Comparison of ENCODE assay signal across 18 mouse cellular contexts in the genomic region with DNA sequence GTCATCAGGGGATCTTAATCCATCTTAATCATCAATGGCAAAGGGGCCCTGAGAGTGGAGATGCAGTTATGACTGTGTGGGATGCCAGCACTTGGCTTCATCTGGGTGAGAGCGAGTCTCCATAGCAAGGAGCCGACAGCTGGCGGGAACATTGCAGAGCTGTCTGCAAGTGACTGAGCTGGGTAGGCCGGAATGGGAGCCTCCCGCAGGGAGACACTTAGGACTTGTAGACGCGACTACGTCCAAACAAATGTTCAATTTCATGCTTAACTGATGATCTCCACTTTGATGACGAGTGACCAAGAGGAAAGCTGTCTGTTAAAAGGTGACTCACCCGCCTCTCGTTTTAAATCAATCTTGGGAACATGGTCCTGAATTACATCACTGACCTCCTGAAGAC. TPM values are rescaled to one million over a fixed set of nuclear protein-coding genes. Genes with fewer than 3 reads are reported as not detected.
DNase-seq lines count a peak whose midpoint lies in the region; ATAC-seq and TF ChIP-seq lines count a peak whose summit lies in the region.
"Had no signal": no experiment of that assay in that cellular context is flagged by ENCODE, and none has a peak within 500 bp of the region (broad histone marks: within the 10 kb centered on the region; RNA-seq: fewer than 3 reads in every experiment).

No protein-coding gene starts in this region.

- no peak overlapping the region for H3ac ChIP-seq in C2C12 (ENCODE audit: control insufficient read depth, insufficient read length, low read depth)

- no peaks in the 10 kb centered on the region for H3K36me3 ChIP-seq in lung, embryonic 14.5 days (ENCODE audit: insufficient read depth)
- peaks cover 19% of the 10 kb centered on the region for H3K36me3 ChIP-seq in C2C12 (ENCODE audit: control insufficient read depth, insufficient read depth)
- H3K36me3 ChIP-seq in midbrain, embryonic 10.5 days: no peaks in the 10 kb centered on the region
- H3K36me3 ChIP-seq: heart, embryonic 13.5 days; hindbrain, embryonic 10.5 days; neural tube, embryonic 12.5 days had no signal

- peaks cover 86% of the 10 kb centered on the region for H3K79me2 ChIP-seq in C2C12 (ENCODE audit: control insufficient read depth, insufficient read depth)

- no peaks in the 10 kb centered on the region for H3K9me3 ChIP-seq in lung, embryonic 14.5 days (ENCODE audit: low read depth, low read length)
- no peaks in the 10 kb centered on the region for H3K9me3 ChIP-seq in midbrain, embryonic 10.5 days (replicated peaks)
- H3K9me3 ChIP-seq: heart, embryonic 13.5 days; hindbrain, embryonic 10.5 days; liver, embryonic 12.5 days; neural tube, embryonic 12.5 days had no signal

- 44% methylated on average over 11 of the region's 11 CpGs for WGBS in lung, embryonic 14.5 days
- 58% methylated on average over 11 of the region's 11 CpGs for WGBS in lung, adult 2 months
- WGBS in midbrain, embryonic 10.5 days: 65% methylated on average over 11 of the region's 11 CpGs

- peak; percentile 75 for DNase-seq in lung, embryonic 14.5 days
- no peak for DNase-seq in lung, adult 2 months
- peak; percentile 54 for DNase-seq in Patski (ENCODE audit: low read depth, low spot score)
- DNase-seq in mesoderm, embryonic 11.5 days (ENCODE audit: low read depth, low spot score): peak; percentile 45
- DNase-seq in spleen, postnatal 10 days (ENCODE audit: low spot score in 2 of 2): no peak
- no peak for DNase-seq in midbrain, embryonic 10.5 days (ENCODE audit: low spot score)
- DNase-seq: adrenal gland, postnatal 36 days; cerebellum, adult 18-20 months; kidney, postnatal 36 days; layer of hippocampus, postnatal 36 days; thymus, postnatal 36 days had no signal

- CTCF ChIA-PET in Patski (lab: Charles Lee): no interaction called here

- no peak overlapping the region for H3K9ac ChIP-seq in lung, embryonic 14.5 days
- H3K9ac ChIP-seq: heart, embryonic 13.5 days; liver, embryonic 12.5 days; neural tube, embryonic 12.5 days had no signal

- peaks cover 8% of the 10 kb centered on the region for H3K4me1 ChIP-seq in lung, embryonic 14.5 days (ENCODE audit: insufficient read depth)
- peaks cover 4% of the 10 kb centered on the region; the same call in 1 of the 2 replicates for H3K4me1 ChIP-seq in lung, adult 2 months (ENCODE audit: control insufficient read depth, insufficient read depth, low read length)
- peaks cover 16% of the 10 kb centered on the region for H3K4me1 ChIP-seq in midbrain, embryonic 10.5 days
- H3K4me1 ChIP-seq: neural tube, embryonic 12.5 days had no signal

- in situ Hi-C loops in Patski (cut with MboI; ENCODE audit: low pct_unique_long_range_greater_than_20kb): no loop called here

- ATAC-seq in lung, embryonic 14.5 days (ENCODE audit: insufficient read depth): peak; percentile 45; the same call in 1 of the 2 replicates
- no peak for ATAC-seq in Patski
- ATAC-seq: intestine, embryonic 16.5 days; liver, embryonic 12.5 days had no signal

- no peaks in the 10 kb centered on the region for H3K27me3 ChIP-seq in lung, embryonic 14.5 days (ENCODE audit: insufficient read depth, low read length)
- H3K27me3 ChIP-seq in C2C12 (ENCODE audit: control insufficient read depth, insufficient read depth, insufficient read length) (no peaks in the 10 kb centered on the region), Patski (no peaks in the 10 kb centered on the region)
- peaks cover 4% of the 10 kb centered on the region; the same call in 1 of the 2 replicates for H3K27me3 ChIP-seq in midbrain, embryonic 10.5 days (ENCODE audit: low read depth, poor library complexity, severe bottlenecking)
- H3K27me3 ChIP-seq: liver, embryonic 12.5 days; neural tube, embryonic 12.5 days had no signal

- no peak overlapping the region for H3K4me3 ChIP-seq in lung, embryonic 14.5 days (ENCODE audit: low read depth, low read length)
- H3K4me3 ChIP-seq in lung, adult 2 months (replicated peaks; ENCODE audit: extremely low read depth, low read depth, low read length): no peak overlapping the region
- no peak overlapping the region for H3K4me3 ChIP-seq in C2C12 (ENCODE audit: insufficient read depth, poor library complexity, severe bottlenecking)
- no peak overlapping the region for H3K4me3 ChIP-seq in midbrain, embryonic 10.5 days
- H3K4me3 ChIP-seq: heart, embryonic 13.5 days; hindbrain, embryonic 10.5 days; liver, embryonic 12.5 days; neural tube, embryonic 12.5 days had no signal

- H3K79me3 ChIP-seq in C2C12 (ENCODE audit: low read depth): peaks cover 25% of the 10 kb centered on the region

- POLR2A ChIA-PET in Patski (lab: Charles Lee): no interaction called here

- no peak for TF ChIP-seq POLR2A in lung, adult 2 months (IDR thresholded peaks at IDR 0.05; ENCODE audit: borderline replicate concordance, extremely low read depth, low read depth, low read length)

- H3K4me2 ChIP-seq in lung, embryonic 14.5 days: no peak overlapping the region
- H3K4me2 ChIP-seq: heart, embryonic 13.5 days; liver, embryonic 12.5 days; midbrain, embryonic 11.5 days; neural tube, embryonic 12.5 days had no signal

- H3K27ac ChIP-seq in lung, embryonic 14.5 days (ENCODE audit: low read depth): no peak overlapping the region
- H3K27ac ChIP-seq in midbrain, embryonic 10.5 days (replicated peaks): no peak overlapping the region
- H3K27ac ChIP-seq: heart, embryonic 13.5 days; hindbrain, embryonic 10.5 days; liver, embryonic 12.5 days; neural tube, embryonic 12.5 days had no signal

- no peak for TF ChIP-seq CTCF in lung, embryonic 14.5 days (IDR thresholded peaks at IDR 0.05; ENCODE audit: low read depth)
- TF ChIP-seq CTCF in lung, adult 2 months (IDR thresholded peaks at IDR 0.05; ENCODE audit: insufficient read depth, low read length): no peak
- TF ChIP-seq CTCF in C2C12 (IDR thresholded peaks at IDR 0.05; ENCODE audit: control insufficient read depth, insufficient read depth, insufficient read length) (no peak), Patski (IDR thresholded peaks at IDR 0.05) (no peak)

TF ChIP-seq in C2C12, 6 proteins besides CTCF, POLR2A, EP300 and RAD21:
- TF ChIP-seq FOSL1 (IDR thresholded peaks at IDR 0.05; ENCODE audit: insufficient read depth, low read length, poor library complexity, severe bottlenecking): no peak
- TF ChIP-seq CEBPB (IDR thresholded peaks at IDR 0.05; ENCODE audit: low read depth): no peak
- TF ChIP-seq MAX (IDR thresholded peaks at IDR 0.05): no peak
- TF ChIP-seq MYOD1 (IDR thresholded peaks at IDR 0.05; ENCODE audit: control insufficient read depth, insufficient read length, low read depth): peak; percentile 62
- TF ChIP-seq USF1 (IDR thresholded peaks at IDR 0.05; ENCODE audit: low read depth): no peak

RNA-seq across cellular contexts. Expression of gene Runx1, which starts 37.5 kb away (rescaled TPM):
- polyA plus RNA-seq in lung, embryonic 14.5 days (2014; fragmentation: Nextera tagmentation; extraction: Ambion mirVana): 7.7 and 10.8 TPM in 2 replicates
- polyA plus RNA-seq in lung, adult 2 months (2012; rRNA removed): 32.5 and 34.0 TPM in 2 replicates
- polyA plus RNA-seq in C2C12 (2012; fragmentation: generic; extraction: Trizol) (28.8 TPM), Patski (2021) (42.5 TPM)
- polyA plus RNA-seq in midbrain, embryonic 10.5 days (2016; fragmentation: Nextera tagmentation; extraction: Ambion mirVana): 0.98 and 1.0 TPM in 2 replicates

Comparison
In these comparisons a context has a peak if more than half of its experiments do, and no peak if none do; other contexts are left out.
1. DNase-seq: peak in lung, embryonic 14.5 days (single experiment), Patski (single experiment) and mesoderm, embryonic 11.5 days (single experiment); none in lung, adult 2 months (single experiment), spleen, postnatal 10 days (0 of 2) and midbrain, embryonic 10.5 days (single experiment).